Mouse (Mus musculus) kidney, embryonic 14.5 days (tissue): Measurements from ENCODE around the gene Lst1. TPM values are rescaled to one million over a fixed set of nuclear protein-coding genes. Genes with fewer than 3 reads are reported as not detected.

Experiments
- ATAC-seq: fragments of 200-750 bp; cut with Nextera tagmentation; 2 replicates; pipeline ENCODE4 v1.8.0; 2017; ENCODE audit warnings: moderate number of reproducible peaks, mild to moderate bottlenecking, moderate TSS enrichment, moderate library complexity; ENCODE audit not compliant: low FRiP score, low TSS enrichment
- H3K27ac ChIP-seq: fragments of 300-500 bp; sonication (generic); 2 replicates; pipeline ENCODE4 v1.5.1; 2014; ENCODE audit warnings: low read depth, mild to moderate bottlenecking, low read length, moderate library complexity, mixed read lengths
- H3K27me3 ChIP-seq: fragments of 300-500 bp; sonication (generic); 2 replicates; pipeline ENCODE4 v1.6.1; 2014; ENCODE audit warnings: mild to moderate bottlenecking, low read length; ENCODE audit not compliant: control insufficient read depth, insufficient read depth
- H3K36me3 ChIP-seq: fragments of 300-500 bp; sonication (generic); 2 replicates; pipeline ENCODE4 v1.6.1; 2014; ENCODE audit warnings: low read length, mixed read lengths; ENCODE audit not compliant: control insufficient read depth, insufficient read depth
- H3K4me1 ChIP-seq: fragments of 300-500 bp; sonication (generic); 2 replicates; pipeline ENCODE4 v1.6.1; 2014; ENCODE audit warnings: low read length, mixed read lengths; ENCODE audit not compliant: control insufficient read depth, insufficient read depth
- H3K4me2 ChIP-seq: fragments of 300-500 bp; sonication (generic); replicated peaks from 2 replicates; pipeline ENCODE4 v1.6.1; 2014; ENCODE audit warnings: low read depth, mild to moderate bottlenecking, low read length
- H3K4me3 ChIP-seq: fragments of 300-500 bp; sonication (generic); 2 replicates; pipeline ENCODE4 v1.5.1; 2014; ENCODE audit warnings: mild to moderate bottlenecking, low read length
- H3K9ac ChIP-seq: fragments of 300-500 bp; sonication (generic); 2 replicates; pipeline ENCODE4 v1.6.1; 2014; ENCODE audit warnings: low read depth, mild to moderate bottlenecking, low read length, moderate library complexity
- H3K9me3 ChIP-seq: fragments of 300-500 bp; sonication (generic); 2 replicates; pipeline ENCODE4 v1.6.1; 2016; ENCODE audit warnings: low read length; ENCODE audit not compliant: control insufficient read depth
- WGBS: fragments of 180-500 bp; shearing (Covaris S2); extraction: QIAGEN DNeasy Blood & Tissue Kit; methylation state at CpG from one replicate; pipeline ENCODE4 v1.1.7; 2014; 5-methylcytosine and 5-hydroxymethylcytosine counted together
- polyA plus RNA-seq: library from polyadenylated mRNA; unstranded; fragments of >200 nt; fragmentation: Nextera tagmentation; extraction: Ambion mirVana; gene quantifications from 2 replicates; pipeline ENCODE4 v1.2.1, GENCODE M21; 2014

Lst1 gene
- polyA plus RNA-seq, 1 experiment from 2014 or later, result 12.2 TPM

DNA sequence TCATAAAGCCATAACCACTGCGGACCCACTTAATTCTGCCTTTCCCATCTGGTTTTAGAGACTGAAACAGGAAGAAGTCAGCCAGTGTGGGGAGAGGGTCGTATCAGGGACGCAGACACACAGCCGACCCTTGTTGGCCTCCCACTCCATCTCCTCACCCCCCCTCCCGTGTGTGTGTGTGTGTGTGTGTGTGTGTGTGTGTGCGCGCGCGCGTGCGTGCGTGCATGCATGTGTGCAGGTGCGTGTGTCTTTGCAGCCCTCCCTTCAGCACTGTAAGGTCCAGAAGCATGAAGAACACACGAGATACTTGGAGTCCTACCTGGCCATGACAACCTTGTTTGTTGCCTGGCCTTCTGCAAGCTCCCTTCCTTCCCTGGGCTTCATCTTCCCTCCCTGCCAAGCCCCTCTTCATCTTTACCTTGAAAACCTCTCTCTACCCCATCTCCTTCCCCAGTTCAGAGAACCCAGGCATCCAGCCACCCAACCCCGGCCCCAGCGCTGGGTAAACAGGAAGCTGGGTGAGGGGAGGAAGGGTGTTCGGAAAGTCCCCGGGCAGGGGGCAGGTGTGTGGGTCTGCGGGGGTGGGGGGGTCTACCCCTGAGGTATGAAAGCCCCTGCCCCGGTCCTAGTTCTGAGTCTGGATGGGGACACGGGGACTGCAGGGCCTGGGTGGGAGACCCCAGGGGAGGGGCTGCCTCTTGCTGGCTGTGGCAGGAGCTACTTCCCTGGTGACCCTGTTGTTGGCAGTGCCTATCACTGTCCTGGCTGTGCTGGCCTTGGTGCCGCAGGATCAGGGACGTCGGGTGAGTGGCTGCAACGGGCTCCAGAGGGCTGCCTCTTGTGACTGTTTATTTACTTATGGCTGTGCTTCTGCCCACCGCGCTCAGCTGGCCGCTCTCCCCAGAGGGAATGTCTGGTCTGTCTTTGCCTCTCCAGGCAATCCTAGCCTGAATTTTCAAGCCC is 5.9 kb upstream of the Lst1 start, which contains the start of gene Ltb:
Ltb (plus strand) TSS at position 559 of the 963 bp plus-strand sequence.
- ATAC-seq, result no peak

GRCm38 (mm10) chr17:35192924-35193323 is 4.7 kb upstream of the Lst1 start:
- Histone ChIP-seq H3K9me3 (no peaks in the 10 kb centered on the region), H3K4me3 (no peak overlapping the region), H3K9ac (no peak overlapping the region), H3K27ac (no peak overlapping the region), H3K27me3 (peaks cover 31% of the 10 kb centered on the region), H3K4me1 (peaks cover 14% of the 10 kb centered on the region), H3K36me3 (no peaks in the 10 kb centered on the region), H3K4me2 (no peak overlapping the region)
- no peak for ATAC-seq
- WGBS, result 89% methylated on average over 5 of the region's 5 CpGs

More for the DNA sequence above, 5.9 kb upstream of the Lst1 start, which contains the start of gene Ltb:
- H3K27me3 ChIP-seq, result peaks cover 35% of the 10 kb centered on the region
- H3K36me3 ChIP-seq, result no peaks in the 10 kb centered on the region
- no peak within 1 kb of the TSS for H3K27ac ChIP-seq
- peak within 1 kb of the TSS; percentile 34 for H3K9ac ChIP-seq
- no peaks in the 10 kb centered on the region for H3K9me3 ChIP-seq
- peak within 1 kb of the TSS; percentile 65 for H3K4me2 ChIP-seq
- peaks cover 14% of the 10 kb centered on the region for H3K4me1 ChIP-seq
- 60% methylated on average over 28 of the region's 28 CpGs for WGBS
- no peak within 1 kb of the TSS; the same call in 1 of the 2 replicates for H3K4me3 ChIP-seq

DNA sequence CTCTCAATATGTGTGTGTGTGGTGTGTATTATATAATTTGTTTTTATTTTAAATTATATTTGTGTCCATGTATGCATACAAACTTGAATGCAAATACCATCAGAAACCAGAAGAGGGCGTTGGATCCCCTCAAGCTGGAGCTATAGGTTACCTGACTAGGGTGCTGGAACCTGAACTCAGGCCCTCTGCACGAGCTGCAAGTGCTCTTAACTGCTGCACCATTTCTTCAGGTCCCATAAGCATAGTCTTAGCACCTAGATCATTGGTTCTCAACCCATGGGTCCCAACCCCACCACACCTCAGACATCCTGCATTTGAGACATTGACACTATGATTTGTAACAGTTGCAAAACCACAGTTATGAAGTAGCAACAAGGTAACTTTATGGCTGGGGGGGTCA is 3.5 kb upstream of the Lst1 start:
- H3K4me3 ChIP-seq, result no peak overlapping the region
- H3K27me3 ChIP-seq, result peaks cover 25% of the 10 kb centered on the region
- H3K9ac ChIP-seq, result no peak overlapping the region
- ATAC-seq, result no peak
- H3K9me3 ChIP-seq, result no peaks in the 10 kb centered on the region
- 65% methylated on average over 2 of the region's 2 CpGs for WGBS
- no peak overlapping the region for H3K27ac ChIP-seq
- H3K36me3 ChIP-seq, result no peaks in the 10 kb centered on the region
- no peak overlapping the region for H3K4me2 ChIP-seq
- peaks cover 15% of the 10 kb centered on the region for H3K4me1 ChIP-seq

DNA sequence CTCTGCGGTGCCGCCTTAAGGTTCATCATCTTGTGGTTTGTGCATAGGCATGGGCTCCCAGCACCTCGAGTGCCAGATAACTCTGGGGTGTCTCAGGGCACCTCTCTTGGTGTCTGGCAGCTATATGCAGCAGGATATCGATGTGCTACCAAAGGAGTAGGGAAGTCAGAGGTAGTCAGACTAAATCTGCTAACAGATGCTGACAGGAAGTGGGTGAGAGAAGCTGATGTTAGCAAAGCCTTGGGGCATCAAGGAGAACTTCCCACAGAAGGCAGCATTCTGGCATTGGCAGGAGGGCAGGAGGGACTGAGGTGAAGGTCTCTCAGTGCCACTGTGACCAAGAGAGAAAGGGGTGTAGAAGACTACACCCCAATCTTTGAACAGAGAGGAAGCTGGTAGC is 1.9 kb upstream of the Lst1 start:
- Histone ChIP-seq H3K9ac (no peak overlapping the region), H3K9me3 (no peaks in the 10 kb centered on the region), H3K4me2 (no peak overlapping the region), H3K27ac (no peak overlapping the region), H3K4me3 (no peak overlapping the region), H3K36me3 (no peaks in the 10 kb centered on the region), H3K4me1 (peaks cover 14% of the 10 kb centered on the region; the same call in 1 of the 2 replicates), H3K27me3 (peaks cover 9% of the 10 kb centered on the region)
- ATAC-seq, result no peak
- 76% methylated on average over 4 of the region's 4 CpGs for WGBS

DNA sequence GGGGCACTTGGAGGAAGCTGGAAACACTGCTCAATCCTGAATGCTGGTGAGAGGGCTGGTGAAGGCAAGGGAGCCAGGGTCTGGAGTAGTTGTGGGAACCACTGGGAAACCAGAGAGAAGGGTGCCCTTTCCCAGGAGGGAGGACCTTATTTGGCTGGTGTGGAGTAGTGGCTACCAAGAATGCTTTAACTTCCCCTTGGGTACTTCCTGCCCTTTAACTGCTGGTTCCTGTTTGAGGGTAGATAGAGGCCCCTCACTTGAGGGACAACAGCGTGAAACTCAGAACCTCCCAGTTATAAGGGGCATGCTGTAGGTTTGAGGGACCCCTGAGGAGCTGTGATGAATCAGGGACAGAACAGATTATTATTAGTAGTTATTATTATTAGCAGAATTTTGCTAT is 947 bp upstream of the Lst1 start:
- no peak overlapping the region for H3K27ac ChIP-seq

GRCm38 (mm10) chr17:35187345-35187744 is 894 bp downstream of the Lst1 start:
- no peak overlapping the region for H3K4me2 ChIP-seq
- no peak overlapping the region for H3K4me3 ChIP-seq
- H3K9ac ChIP-seq, result no peak overlapping the region
- peaks cover 9% of the 10 kb centered on the region; the same call in 1 of the 2 replicates for H3K4me1 ChIP-seq
- no peaks in the 10 kb centered on the region for H3K27me3 ChIP-seq
- no peaks in the 10 kb centered on the region for H3K9me3 ChIP-seq
- WGBS, result 58% methylated on average over 4 of the region's 4 CpGs
- no peak overlapping the region for H3K27ac ChIP-seq
- H3K36me3 ChIP-seq, result no peaks in the 10 kb centered on the region
- ATAC-seq, result no peak

More for the DNA sequence above, 947 bp upstream of the Lst1 start:
- Histone ChIP-seq H3K27me3 (peaks cover 1% of the 10 kb centered on the region; the same call in 1 of the 2 replicates), H3K9ac (no peak overlapping the region), H3K9me3 (no peaks in the 10 kb centered on the region), H3K4me1 (peaks cover 13% of the 10 kb centered on the region; the same call in 1 of the 2 replicates), H3K36me3 (no peaks in the 10 kb centered on the region), H3K4me3 (no peak overlapping the region), H3K4me2 (no peak overlapping the region)
- no peak for ATAC-seq
- 67% methylated on average over 1 of the region's 1 CpGs for WGBS

DNA sequence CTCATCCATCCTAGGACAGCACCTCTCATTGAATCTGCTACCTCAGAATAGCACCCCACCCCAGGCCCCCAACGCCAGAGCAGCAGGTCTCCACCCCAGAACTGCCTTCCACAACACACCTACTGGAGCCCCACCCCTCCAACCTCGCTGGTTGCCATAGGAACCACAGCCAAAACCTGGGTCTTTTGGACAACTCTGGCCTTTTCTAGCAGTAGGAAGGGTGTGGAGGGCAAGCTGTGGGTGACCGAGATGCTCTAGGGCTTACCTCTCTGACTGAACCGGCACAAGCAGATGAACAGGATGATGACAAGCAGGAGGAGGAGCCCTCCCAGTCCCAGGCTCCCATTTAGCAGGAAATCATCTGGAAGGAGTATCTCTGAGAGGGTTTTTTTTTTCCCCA is 1.6 kb downstream of the Lst1 start:
- Histone ChIP-seq H3K4me3 (peak overlapping the region; percentile 37), H3K9ac (no peak overlapping the region), H3K27ac (peak overlapping the region; percentile 57; the same call in 1 of the 2 replicates), H3K36me3 (no peaks in the 10 kb centered on the region), H3K9me3 (no peaks in the 10 kb centered on the region), H3K4me1 (peaks cover 9% of the 10 kb centered on the region; the same call in 1 of the 2 replicates), H3K27me3 (no peaks in the 10 kb centered on the region), H3K4me2 (peak overlapping the region; percentile 55)
- WGBS, result 2% methylated on average over 4 of the region's 4 CpGs
- ATAC-seq, result peak; percentile 33

DNA sequence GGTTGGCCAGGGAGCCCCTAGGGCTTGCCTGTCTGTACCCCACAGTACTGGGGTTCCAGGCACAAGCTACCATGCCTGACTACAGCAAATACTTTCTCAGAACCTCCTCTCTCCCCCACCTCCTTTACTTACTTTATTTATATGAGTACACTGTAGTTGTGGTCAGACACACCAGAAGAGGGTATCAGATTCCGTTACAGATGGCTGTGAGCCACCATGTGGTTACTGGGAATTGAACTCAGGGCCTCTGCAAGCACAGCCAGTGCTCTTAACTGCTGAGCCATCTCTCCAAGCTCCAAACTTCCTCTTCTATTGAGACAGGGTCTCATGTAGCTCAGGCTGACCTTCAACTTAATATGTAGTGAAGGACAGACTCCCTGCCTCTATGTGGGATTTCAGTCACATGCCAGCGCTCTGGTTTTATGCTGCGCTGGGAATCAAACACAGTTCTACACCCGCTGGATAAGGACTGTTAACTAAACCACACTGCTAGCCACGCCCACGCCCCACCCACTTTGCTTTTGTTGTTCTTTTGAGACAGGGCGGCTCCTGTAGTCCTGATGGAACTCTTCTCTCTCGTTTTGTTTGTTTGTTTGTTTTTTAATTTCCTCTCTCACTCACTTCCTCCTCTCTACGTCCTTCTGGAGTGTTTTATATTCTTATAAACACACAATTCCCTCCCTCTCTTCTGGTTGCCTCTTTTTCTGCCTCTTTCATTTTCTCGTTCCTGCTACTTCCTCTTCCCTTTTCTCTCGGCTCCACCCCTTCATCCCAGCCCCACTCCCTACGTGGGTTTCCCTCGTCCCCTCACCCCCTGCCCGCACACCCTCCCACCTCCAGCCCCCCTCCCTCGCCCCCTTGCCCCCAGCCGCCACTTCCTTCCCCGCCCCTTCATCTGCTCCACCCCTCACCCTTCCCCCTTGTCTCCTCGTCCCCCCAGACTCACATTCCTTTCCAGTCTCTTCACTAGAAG is 2.3 kb downstream of the Lst1 start:
- peaks cover 9% of the 10 kb centered on the region; the same call in 1 of the 2 replicates for H3K4me1 ChIP-seq
- H3K4me3 ChIP-seq, result peak overlapping the region; percentile 37
- no peaks in the 10 kb centered on the region for H3K36me3 ChIP-seq
- no peaks in the 10 kb centered on the region for H3K9me3 ChIP-seq
- H3K27ac ChIP-seq, result peak overlapping the region; percentile 57
- WGBS, result 3% methylated on average over 17 of the region's 18 CpGs
- ATAC-seq, result peak; percentile 60; the same call in 1 of the 2 replicates
- no peaks in the 10 kb centered on the region for H3K27me3 ChIP-seq
- peak overlapping the region; percentile 55 for H3K4me2 ChIP-seq
- peak overlapping the region; percentile 14; the same call in 1 of the 2 replicates for H3K9ac ChIP-seq
